Mouse (Mus musculus) forebrain, embryonic 15.5 days (tissue): ENCODE measurements around the gene Mup2. TPM values are rescaled to one million over a fixed set of nuclear protein-coding genes. Genes with fewer than 3 reads are reported as not detected.
"Not testable (repeated sequence)": the region's sequence is repeated elsewhere in the genome, so short reads cannot be mapped to it uniquely, and the experiment has no call there.

Source experiments
- ATAC-seq: fragments of 200-750 bp; cut with Nextera tagmentation; replicated peaks from 2 replicates; pipeline ENCODE4 v1.8.0; 2017; ENCODE audit warnings: mild to moderate bottlenecking, moderate TSS enrichment, moderate library complexity
- H3K27ac ChIP-seq: fragments of 300-500 bp; sonication (generic); replicated peaks from 2 replicates; pipeline ENCODE4 v1.5.1; 2015; ENCODE audit warnings: mild to moderate bottlenecking, inconsistent platforms
- H3K27me3 ChIP-seq: fragments of 300-500 bp; sonication (generic); 2 replicates; pipeline ENCODE4 v1.6.1; 2015; ENCODE audit warnings: inconsistent platforms
- H3K36me3 ChIP-seq: fragments of 300-500 bp; sonication (generic); 2 replicates; pipeline ENCODE4 v1.6.1; 2015; ENCODE audit warnings: mild to moderate bottlenecking, inconsistent platforms
- H3K4me1 ChIP-seq: fragments of 300-500 bp; sonication (generic); 2 replicates; pipeline ENCODE4 v1.6.1; 2015; ENCODE audit warnings: inconsistent platforms
- H3K4me2 ChIP-seq: fragments of 300-500 bp; sonication (generic); replicated peaks from 2 replicates; pipeline ENCODE4 v1.6.1; 2015; ENCODE audit warnings: mild to moderate bottlenecking, inconsistent platforms
- H3K4me3 ChIP-seq: fragments of 300-500 bp; sonication (generic); 2 replicates; pipeline ENCODE4 v1.5.1; 2015; ENCODE audit warnings: mild to moderate bottlenecking, inconsistent platforms
- H3K9ac ChIP-seq: fragments of 300-500 bp; sonication (generic); replicated peaks from 2 replicates; pipeline ENCODE4 v1.6.1; 2015; ENCODE audit warnings: mild to moderate bottlenecking, inconsistent platforms
- H3K9me3 ChIP-seq: fragments of 300-500 bp; sonication (generic); 2 replicates; pipeline ENCODE4 v1.6.1; 2016; ENCODE audit warnings: inconsistent platforms
- polyA plus RNA-seq: library from polyadenylated mRNA; unstranded; fragments of >200 nt; fragmentation: Nextera tagmentation; extraction: Ambion mirVana; gene quantifications from 2 replicates; pipeline ENCODE4 v1.2.1, GENCODE M21; 2015

Gene Mup2
- not detected in 2 replicates for polyA plus RNA-seq

DNA sequence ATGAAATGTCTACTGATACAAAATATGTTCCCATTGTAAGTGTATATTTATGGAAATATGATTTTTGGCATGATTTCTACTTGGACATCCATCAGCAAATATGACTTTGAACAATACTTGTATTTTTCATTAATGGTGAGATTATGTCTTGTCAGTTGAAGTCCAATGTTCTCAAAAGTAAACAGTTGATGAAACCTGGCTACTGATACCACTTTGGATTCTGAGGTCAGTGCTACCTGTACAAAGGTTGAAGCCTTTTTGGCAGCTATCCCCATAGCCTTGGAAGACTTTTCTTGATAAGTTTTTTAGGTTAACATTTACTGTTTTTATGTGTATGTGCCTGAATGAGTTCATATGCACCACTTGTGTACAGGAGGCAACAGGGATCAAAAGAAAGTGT is at the start of gene Mup2:
TSS of gene Mup2 (minus strand) at position 101 of the 400 bp plus-strand sequence.
- H3K9ac ChIP-seq, H3K36me3 ChIP-seq, H3K4me1 ChIP-seq, H3K4me2 ChIP-seq, H3K27ac ChIP-seq, H3K4me3 ChIP-seq, ATAC-seq, H3K9me3 ChIP-seq, H3K27me3 ChIP-seq: not testable (repeated sequence)

Other genes with a start within 250 kb of the Mup2 start
- 0.09 TPM in 1 of 2 replicates, not detected in the other for gene Slc46a2, start 239.2 kb downstream of the Mup2 start, polyA plus RNA-seq
- gene Mup4, start 193.6 kb downstream of the Mup2 start, polyA plus RNA-seq: not detected in 2 replicates
- gene Mup6, start 190.0 kb downstream of the Mup2 start, polyA plus RNA-seq: not detected in 2 replicates
- not detected in 2 replicates for gene Mup7, start 83.8 kb downstream of the Mup2 start, polyA plus RNA-seq
- not detected in 2 replicates for gene Mup8, start 68.3 kb upstream of the Mup2 start, polyA plus RNA-seq